Mouse (Mus musculus) embryonic facial prominence, embryonic 14.5 days (tissue): ENCODE data around the gene Olfr1223. TPM values are rescaled to one million over a fixed set of nuclear protein-coding genes. Genes with fewer than 3 reads are reported as not detected.

Experiments used
- ATAC-seq: fragments of 200-750 bp; cut with Nextera tagmentation; 2 replicates; pipeline ENCODE4 v1.8.0; 2017; ENCODE audit warnings: low read depth, moderate number of reproducible peaks, moderate TSS enrichment
- DNase-seq: peaks from one replicate; pipeline ENCODE4 v3.0.0-alpha.2; 2015; ENCODE audit warnings: low spot score
- H3K27ac ChIP-seq: fragments of 300-500 bp; sonication (generic); replicated peaks from 2 replicates; pipeline ENCODE4 v1.5.1; 2014; ENCODE audit warnings: low read depth, mild to moderate bottlenecking, low read length, moderate library complexity
- H3K27me3 ChIP-seq: fragments of 300-500 bp; sonication (generic); replicated peaks from 2 replicates; pipeline ENCODE4 v1.6.1; 2014; ENCODE audit warnings: low read length; ENCODE audit not compliant: control insufficient read depth, insufficient read depth
- H3K36me3 ChIP-seq: fragments of 300-500 bp; sonication (generic); 2 replicates; pipeline ENCODE4 v1.6.1; 2014; ENCODE audit warnings: low read length, mixed read lengths; ENCODE audit not compliant: control insufficient read depth, insufficient read depth
- H3K4me1 ChIP-seq: fragments of 300-500 bp; sonication (generic); 2 replicates; pipeline ENCODE4 v1.6.1; 2014; ENCODE audit warnings: antibody characterized with exemption, low read length; ENCODE audit not compliant: control insufficient read depth, insufficient read depth
- H3K4me2 ChIP-seq: fragments of 300-500 bp; sonication (generic); 2 replicates; pipeline ENCODE4 v1.6.1; 2014; ENCODE audit warnings: low read depth, mild to moderate bottlenecking, low read length, moderate library complexity, mixed read lengths
- H3K4me3 ChIP-seq: fragments of 300-500 bp; sonication (generic); 2 replicates; pipeline ENCODE4 v1.5.1; 2014; ENCODE audit warnings: low read depth, mild to moderate bottlenecking, low read length
- H3K9ac ChIP-seq: fragments of 300-500 bp; sonication (generic); 2 replicates; pipeline ENCODE4 v1.6.1; 2014; ENCODE audit warnings: low read depth, mild to moderate bottlenecking, low read length, moderate library complexity, mixed read lengths
- H3K9me3 ChIP-seq: fragments of 300-500 bp; sonication (generic); 2 replicates; pipeline ENCODE4 v1.6.1; 2016; ENCODE audit warnings: low read length; ENCODE audit not compliant: control insufficient read depth
- WGBS: fragments of 180-500 bp; shearing (Covaris S2); extraction: QIAGEN DNeasy Blood & Tissue Kit; methylation state at CpG from one replicate; pipeline ENCODE4 v1.1.7; 2014; 5-methylcytosine and 5-hydroxymethylcytosine counted together
- polyA plus RNA-seq: library from polyadenylated mRNA; unstranded; fragments of >200 nt; fragmentation: Nextera tagmentation; extraction: Ambion mirVana; gene quantifications from 2 replicates; pipeline ENCODE4 v1.2.1, GENCODE M21; 2014

Gene Olfr1223
- polyA plus RNA-seq, 1 experiment from 2014 or later = not detected

DNA sequence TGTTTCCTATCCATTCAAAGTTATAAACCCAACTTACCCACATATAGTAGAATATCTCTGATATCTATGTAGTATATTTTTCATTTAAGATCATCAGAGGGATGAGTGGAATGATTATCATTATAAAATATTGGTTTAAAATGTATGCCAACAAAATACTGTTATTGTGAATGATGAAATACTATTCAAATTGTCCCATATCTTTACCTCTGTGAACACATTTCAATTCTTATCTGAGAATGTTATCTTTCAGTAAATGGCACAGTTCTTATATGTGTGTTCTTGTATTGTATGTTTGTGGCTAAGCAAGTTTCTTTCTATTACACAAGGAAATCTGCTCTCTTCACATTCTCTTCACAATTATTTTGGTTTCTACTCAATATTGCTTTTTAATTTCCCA is 45.7 kb downstream of the Olfr1223 start:
- H3K9ac ChIP-seq = no peak overlapping the region
- H3K4me2 ChIP-seq = no peak overlapping the region
- ATAC-seq (no peak), DNase-seq (no peak)
- no peaks in the 10 kb centered on the region for H3K4me1 ChIP-seq
- H3K9me3 ChIP-seq = no peaks in the 10 kb centered on the region
- H3K36me3 ChIP-seq = no peaks in the 10 kb centered on the region
- no peaks in the 10 kb centered on the region for H3K27me3 ChIP-seq
- H3K4me3 ChIP-seq = no peak overlapping the region
- no peak overlapping the region for H3K27ac ChIP-seq

DNA sequence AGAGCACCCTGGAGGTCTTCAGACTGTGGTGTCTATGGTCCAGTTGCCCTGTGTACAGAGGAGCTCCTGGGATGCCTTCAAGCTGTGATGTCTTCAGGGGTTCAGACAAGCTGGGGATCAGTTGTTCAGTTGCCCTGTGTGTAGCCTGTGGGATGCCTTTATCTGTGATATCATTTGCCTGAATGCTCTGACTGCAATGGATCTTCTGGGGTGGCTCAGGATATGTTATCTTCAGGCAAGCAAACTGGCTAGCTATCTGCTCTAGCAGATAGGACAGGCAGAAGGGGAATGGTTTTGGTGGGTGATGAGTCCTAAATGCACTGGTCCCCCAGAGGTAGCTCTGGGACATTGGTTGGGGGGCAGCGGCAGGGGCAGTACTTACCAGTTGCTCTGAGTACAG is 57.5 kb downstream of the Olfr1223 start:
- Histone ChIP-seq H3K36me3 (no peaks in the 10 kb centered on the region), H3K9ac (no peak overlapping the region), H3K4me3 (no peak overlapping the region), H3K4me1 (no peaks in the 10 kb centered on the region), H3K4me2 (no peak overlapping the region), H3K9me3 (no peaks in the 10 kb centered on the region), H3K27ac (no peak overlapping the region), H3K27me3 (no peaks in the 10 kb centered on the region)
- no peak for ATAC-seq
- DNase-seq = no peak
- 90% methylated on average over 1 of the region's 1 CpGs for WGBS

Other genes starting within 250 kb of the Olfr1223 start
- not detected in 2 replicates for gene Olfr1208, start 249.2 kb downstream of the Olfr1223 start, polyA plus RNA-seq
- gene Olfr1209, start 236.4 kb downstream of the Olfr1223 start, polyA plus RNA-seq = not detected in 2 replicates
- 0.11 TPM in 1 of 2 replicates, not detected in the other for gene Olfr1211, start 213.4 kb downstream of the Olfr1223 start, polyA plus RNA-seq
- gene Olfr1212, start 197.6 kb downstream of the Olfr1223 start, polyA plus RNA-seq = not detected in 2 replicates
- not detected in 2 replicates for gene Gm13762, start 171.3 kb downstream of the Olfr1223 start, polyA plus RNA-seq
- not detected in 2 replicates for gene Olfr1214, start 158.9 kb downstream of the Olfr1223 start, polyA plus RNA-seq
- gene Olfr1215, start 144.6 kb downstream of the Olfr1223 start, polyA plus RNA-seq = not detected in 2 replicates
- gene Olfr1216, start 133.2 kb downstream of the Olfr1223 start, polyA plus RNA-seq = not detected in 2 replicates
- not detected in 2 replicates for gene Olfr1217, start 119.5 kb downstream of the Olfr1223 start, polyA plus RNA-seq
- not detected in 2 replicates for gene Olfr1218, start 90.4 kb downstream of the Olfr1223 start, polyA plus RNA-seq
- gene Olfr1219, start 68.0 kb downstream of the Olfr1223 start, polyA plus RNA-seq = not detected in 2 replicates
- not detected in 2 replicates for gene Olfr1220, start 44.7 kb downstream of the Olfr1223 start, polyA plus RNA-seq
- 0.04 TPM in 1 of 2 replicates, not detected in the other for gene Olfr1221, start 34.3 kb downstream of the Olfr1223 start, polyA plus RNA-seq
- gene Olfr1222, start 18.5 kb downstream of the Olfr1223 start, polyA plus RNA-seq = 0.06 TPM in 1 of 2 replicates, not detected in the other
- gene Olfr1224-ps1, start 12.5 kb upstream of the Olfr1223 start, polyA plus RNA-seq = not detected in 2 replicates
- not detected in 2 replicates for gene Olfr1225, start 23.1 kb upstream of the Olfr1223 start, polyA plus RNA-seq
- 0.08 and 0.14 TPM in 2 replicates for gene Olfr1226, start 48.5 kb upstream of the Olfr1223 start, polyA plus RNA-seq
- not detected in 2 replicates for gene Olfr1228, start 102.5 kb upstream of the Olfr1223 start, polyA plus RNA-seq
- not detected in 2 replicates for gene Olfr1229, start 136.5 kb upstream of the Olfr1223 start, polyA plus RNA-seq
- not detected in 2 replicates for gene Olfr1230, start 145.7 kb upstream of the Olfr1223 start, polyA plus RNA-seq
- 0.04 TPM in 1 of 2 replicates, not detected in the other for gene Olfr1231, start 155.5 kb upstream of the Olfr1223 start, polyA plus RNA-seq
- gene Olfr1232, start 178.1 kb upstream of the Olfr1223 start, polyA plus RNA-seq = not detected in 2 replicates
- gene Olfr1233, start 190.8 kb upstream of the Olfr1223 start, polyA plus RNA-seq = 0.06 TPM in 1 of 2 replicates, not detected in the other
- not detected in 2 replicates for gene Olfr1234, start 213.3 kb upstream of the Olfr1223 start, polyA plus RNA-seq